Mouse (Mus musculus) neural tube, embryonic 11.5 days (tissue): ENCODE measurements around the gene Dpagt1. TPM values are rescaled to one million over a fixed set of nuclear protein-coding genes. Genes with fewer than 3 reads are reported as not detected.

Experiments
- ATAC-seq: fragments of 200-750 bp; cut with Nextera tagmentation; 2 replicates; pipeline ENCODE4 v1.8.0; 2017; ENCODE audit warnings: moderate number of reproducible peaks, mild to moderate bottlenecking, moderate TSS enrichment, moderate library complexity; ENCODE audit not compliant: insufficient read depth, low FRiP score, low TSS enrichment
- DNase-seq: peaks from one replicate; pipeline ENCODE4 v3.0.0-alpha.2; 2015; ENCODE audit warnings: low spot score
- H3K27ac ChIP-seq: fragments of 300-500 bp; sonication (generic); 2 replicates; pipeline ENCODE4 v1.5.1; 2014; ENCODE audit warnings: low read depth, mild to moderate bottlenecking, low read length
- H3K27me3 ChIP-seq: fragments of 300-500 bp; sonication (generic); 2 replicates; pipeline ENCODE4 v1.6.1; 2014; ENCODE audit warnings: mild to moderate bottlenecking, low read length, mixed read lengths; ENCODE audit not compliant: control insufficient read depth, insufficient read depth
- H3K36me3 ChIP-seq: fragments of 300-500 bp; sonication (generic); 2 replicates; pipeline ENCODE4 v1.6.1; 2014; ENCODE audit warnings: mild to moderate bottlenecking, low read length, moderate library complexity, mixed read lengths; ENCODE audit not compliant: control insufficient read depth, insufficient read depth
- H3K4me1 ChIP-seq: fragments of 300-500 bp; sonication (generic); 2 replicates; pipeline ENCODE4 v1.6.1; 2014; ENCODE audit warnings: low read length, mixed read lengths; ENCODE audit not compliant: control insufficient read depth, insufficient read depth
- H3K4me2 ChIP-seq: fragments of 300-500 bp; sonication (generic); 2 replicates; pipeline ENCODE4 v1.6.1; 2014; ENCODE audit warnings: low read depth, mild to moderate bottlenecking, moderate library complexity
- H3K4me3 ChIP-seq: fragments of 300-500 bp; sonication (generic); 2 replicates; pipeline ENCODE4 v1.5.1; 2014; ENCODE audit warnings: low read depth, low read length
- H3K9ac ChIP-seq: fragments of 300-500 bp; sonication (generic); 2 replicates; pipeline ENCODE4 v1.6.1; 2014; ENCODE audit warnings: mild to moderate bottlenecking, low read length
- H3K9me3 ChIP-seq: fragments of 300-500 bp; sonication (generic); 2 replicates; pipeline ENCODE4 v1.6.1; 2016; ENCODE audit warnings: low read length; ENCODE audit not compliant: control insufficient read depth
- WGBS: fragments of 180-500 bp; shearing (Covaris S2); extraction: QIAGEN DNeasy Blood & Tissue Kit; methylation state at CpG from one replicate; pipeline ENCODE4 v1.1.7; 2014; 5-methylcytosine and 5-hydroxymethylcytosine counted together
- polyA plus RNA-seq: library from polyadenylated mRNA; unstranded; fragments of >200 nt; fragmentation: Nextera tagmentation; extraction: Ambion mirVana; gene quantifications from 2 replicates; pipeline ENCODE4 v1.2.1, GENCODE M21; 2014

The Dpagt1 gene
- polyA plus RNA-seq, 1 experiment from 2014 or later, result 48.6 TPM

DNA sequence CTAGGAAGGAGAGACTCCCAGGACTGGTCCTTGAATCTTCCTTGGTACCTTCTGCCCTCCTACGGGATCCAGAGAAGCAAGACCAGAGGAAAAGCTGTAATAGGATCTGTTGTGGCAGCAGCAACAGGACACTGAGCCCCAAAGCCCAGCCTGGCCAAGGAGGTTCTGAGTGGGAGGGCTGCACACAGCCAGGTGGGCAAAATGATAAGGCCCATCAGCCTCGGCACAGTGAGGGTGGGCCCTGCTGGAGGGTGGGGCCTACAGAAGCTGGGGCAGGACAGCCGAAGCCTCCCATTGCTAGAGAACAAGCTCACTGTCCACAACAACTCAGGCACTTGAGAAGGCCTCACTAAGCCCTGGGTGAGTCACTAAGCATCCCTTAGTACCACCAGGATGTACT lies 16.4 kb downstream of the Dpagt1 start:
- 91% methylated on average over 3 of the region's 3 CpGs for WGBS
- H3K9ac ChIP-seq, result no peak overlapping the region
- no peak overlapping the region for H3K4me2 ChIP-seq
- H3K9me3 ChIP-seq, result no peaks in the 10 kb centered on the region
- H3K36me3 ChIP-seq, result peaks cover under 1% of the 10 kb centered on the region; the same call in 1 of the 2 replicates
- no peak overlapping the region for H3K27ac ChIP-seq
- no peak overlapping the region for H3K4me3 ChIP-seq
- no peak for DNase-seq
- ATAC-seq, result no peak
- no peaks in the 10 kb centered on the region for H3K27me3 ChIP-seq
- peaks cover 4% of the 10 kb centered on the region; the same call in 1 of the 2 replicates for H3K4me1 ChIP-seq

DNA sequence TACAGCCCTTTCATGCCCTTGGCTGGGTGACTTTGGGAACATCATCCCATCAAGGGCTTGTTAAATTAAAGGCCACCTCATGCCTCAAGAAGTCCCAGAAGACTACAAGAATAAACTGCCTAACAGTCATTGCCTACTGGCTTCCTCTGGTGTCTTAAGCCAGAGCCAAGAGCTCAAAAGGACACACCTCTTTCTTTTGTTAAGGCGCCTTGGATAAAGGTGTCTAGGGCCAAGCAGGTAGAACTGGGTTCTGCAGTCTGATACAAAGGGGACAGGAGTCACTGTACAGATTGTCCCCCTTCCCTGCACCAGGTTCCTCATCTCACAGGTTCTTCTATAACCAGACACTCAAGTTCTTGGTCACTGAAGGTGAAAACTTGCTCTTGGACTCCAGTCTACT lies 16.8 kb downstream of the Dpagt1 start:
- H3K4me1 ChIP-seq, result peaks cover 4% of the 10 kb centered on the region; the same call in 1 of the 2 replicates
- H3K36me3 ChIP-seq, result peaks cover 3% of the 10 kb centered on the region; the same call in 1 of the 2 replicates
- 90% methylated on average over 1 of the region's 1 CpGs for WGBS
- no peaks in the 10 kb centered on the region for H3K27me3 ChIP-seq
- no peak overlapping the region for H3K9ac ChIP-seq
- H3K4me2 ChIP-seq, result no peak overlapping the region
- H3K4me3 ChIP-seq, result no peak overlapping the region
- ATAC-seq (no peak), DNase-seq (no peak)
- no peak overlapping the region; the same call in 1 of the 2 replicates for H3K27ac ChIP-seq
- H3K9me3 ChIP-seq, result no peaks in the 10 kb centered on the region

DNA sequence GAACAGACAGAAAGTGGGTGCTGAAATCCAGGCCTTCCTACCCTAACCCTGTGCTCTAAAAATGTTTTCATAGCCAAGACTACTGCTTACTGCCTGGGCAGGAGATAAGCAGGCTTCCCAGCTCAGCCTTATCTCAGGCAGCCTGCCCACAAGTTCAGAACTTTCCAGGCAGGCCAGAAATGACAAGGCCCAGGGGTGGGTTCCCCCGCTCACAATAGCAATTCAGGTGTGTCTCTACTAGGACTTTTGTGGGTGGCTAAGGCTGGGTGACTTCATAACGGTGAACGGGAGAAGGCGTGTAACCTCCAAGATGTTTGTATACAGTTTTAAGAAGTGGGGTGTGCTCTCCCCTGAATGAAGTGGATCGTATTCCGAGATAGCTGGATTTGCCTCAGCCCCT lies 17.5 kb downstream of the Dpagt1 start:
- ATAC-seq, result no peak
- no peak for DNase-seq
- H3K9me3 ChIP-seq, result no peaks in the 10 kb centered on the region
- H3K9ac ChIP-seq, result peak overlapping the region; percentile 86
- H3K36me3 ChIP-seq, result peaks cover 6% of the 10 kb centered on the region
- no peaks in the 10 kb centered on the region for H3K27me3 ChIP-seq
- peak overlapping the region; percentile 98 for H3K27ac ChIP-seq
- H3K4me2 ChIP-seq, result peak overlapping the region; percentile 47
- 18% methylated on average over 6 of the region's 6 CpGs for WGBS
- peak overlapping the region; percentile 80 for H3K4me3 ChIP-seq
- peaks cover 4% of the 10 kb centered on the region; the same call in 1 of the 2 replicates for H3K4me1 ChIP-seq

DNA sequence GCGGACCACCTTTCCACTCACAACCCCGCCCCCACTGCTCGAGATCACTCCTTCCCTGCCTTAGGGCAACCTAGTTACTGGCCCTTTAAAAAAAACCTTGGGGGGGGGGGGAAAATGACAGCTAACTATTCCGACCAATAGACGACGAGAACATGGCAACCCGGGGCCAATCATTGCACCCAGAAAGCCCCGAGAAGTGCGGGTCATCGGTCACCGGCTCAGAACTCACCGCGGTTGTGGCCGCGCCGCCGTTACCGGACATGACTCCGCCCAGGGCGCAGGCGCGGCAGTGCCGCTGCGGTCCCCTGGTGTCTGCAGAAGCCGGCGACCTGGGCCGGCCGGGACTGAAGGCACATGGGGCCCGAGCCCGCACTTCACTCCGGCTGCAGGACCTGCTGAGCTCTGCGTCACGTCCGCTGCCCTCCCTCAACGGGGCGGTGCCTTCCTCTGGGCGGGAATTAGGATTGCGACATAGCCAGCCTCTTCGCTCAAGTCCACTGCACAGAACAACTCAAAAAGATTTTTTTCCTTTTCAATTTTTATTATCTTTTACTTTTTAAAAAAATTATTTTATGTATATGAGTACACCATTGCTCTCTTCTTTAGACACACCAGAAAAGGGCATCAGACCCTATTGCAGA lies 18.1 kb downstream of the Dpagt1 start, which contains the start of gene Hmbs:
Hmbs (minus strand) TSS at position 448 of the 641 bp plus-strand sequence.
- ATAC-seq (peak; percentile 96), DNase-seq (peak; percentile 90)
- under 1% methylated on average over 39 of the region's 39 CpGs for WGBS
- Histone ChIP-seq H3K4me1 (peaks cover 4% of the 10 kb centered on the region; the same call in 1 of the 2 replicates), H3K27me3 (no peaks in the 10 kb centered on the region), H3K36me3 (peaks cover 11% of the 10 kb centered on the region), H3K27ac (peak within 1 kb of the TSS; percentile 98), H3K9me3 (no peaks in the 10 kb centered on the region), H3K4me2 (peak within 1 kb of the TSS; percentile 47), H3K9ac (peak within 1 kb of the TSS; percentile 86), H3K4me3 (peak within 1 kb of the TSS; percentile 80)

DNA sequence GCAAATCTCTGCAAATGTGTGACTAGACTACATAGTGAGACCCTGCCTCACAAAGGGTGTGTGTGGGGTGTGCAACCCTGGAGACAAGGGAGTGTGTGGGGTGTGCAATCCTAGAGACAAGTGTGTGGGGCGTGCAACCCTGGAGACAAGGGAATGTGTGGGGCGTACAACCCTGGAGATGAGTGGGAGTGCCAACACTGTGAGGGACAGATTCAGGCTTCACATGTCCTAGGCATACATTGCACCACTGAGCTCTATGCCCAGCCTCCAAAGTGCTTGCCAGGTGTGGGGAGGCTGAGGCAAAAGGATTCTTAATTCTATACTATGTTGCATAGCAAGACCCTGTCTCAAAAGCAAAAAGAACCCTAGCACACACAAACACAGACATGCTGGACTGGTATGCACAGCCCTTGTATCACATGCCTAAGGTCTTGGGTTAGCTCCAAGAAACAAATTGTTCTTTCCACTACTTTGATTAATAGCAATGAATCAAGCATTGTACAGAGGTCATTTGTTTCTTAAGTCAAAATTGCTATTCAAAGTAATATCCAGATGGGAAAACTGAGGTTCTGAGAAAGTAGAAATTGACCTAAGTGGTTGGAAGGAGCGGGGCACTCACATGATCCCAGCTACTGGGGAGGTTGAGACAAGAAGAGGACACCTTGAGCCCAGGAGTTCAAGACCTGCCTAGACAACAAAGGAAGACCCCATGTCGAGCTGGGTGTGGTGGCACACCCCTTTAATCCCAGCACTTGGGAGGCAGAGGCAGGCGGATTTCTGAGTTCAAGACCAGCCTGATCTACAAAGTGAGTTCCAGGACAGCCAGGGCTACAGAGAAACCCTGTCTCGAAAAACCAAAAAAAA lies 20.0 kb downstream of the Dpagt1 start:
- Histone ChIP-seq H3K36me3 (peaks cover 12% of the 10 kb centered on the region), H3K27me3 (no peaks in the 10 kb centered on the region), H3K4me3 (no peak overlapping the region), H3K27ac (no peak overlapping the region), H3K9me3 (no peaks in the 10 kb centered on the region), H3K4me2 (no peak overlapping the region), H3K4me1 (peaks cover 4% of the 10 kb centered on the region; the same call in 1 of the 2 replicates), H3K9ac (no peak overlapping the region)
- 92% methylated on average over 6 of the region's 6 CpGs for WGBS
- ATAC-seq, result no peak
- no peak for DNase-seq

DNA sequence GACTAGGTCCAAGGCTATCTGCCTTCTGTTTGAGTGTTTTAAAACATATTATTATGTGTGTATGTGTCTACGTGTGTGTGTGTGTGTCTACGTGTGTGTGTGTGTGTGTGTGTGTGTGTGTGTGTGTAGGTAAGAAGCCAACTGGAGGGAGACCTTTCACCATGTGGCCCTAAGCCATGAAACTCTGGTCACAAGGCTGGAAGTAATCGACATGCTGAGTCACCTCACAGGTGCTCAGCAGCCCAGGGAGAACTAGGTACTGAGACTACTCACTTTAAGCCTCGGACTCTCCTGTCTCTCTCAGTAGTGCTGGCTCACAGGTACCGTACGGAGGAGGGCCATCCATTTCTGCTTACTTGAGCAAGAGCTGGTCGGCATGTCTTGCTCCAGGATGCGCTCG lies 21.3 kb downstream of the Dpagt1 start:
- no peak for DNase-seq
- Histone ChIP-seq H3K4me1 (peaks cover 4% of the 10 kb centered on the region; the same call in 1 of the 2 replicates), H3K36me3 (peaks cover 12% of the 10 kb centered on the region), H3K4me3 (no peak overlapping the region), H3K4me2 (no peak overlapping the region), H3K27me3 (no peaks in the 10 kb centered on the region), H3K9me3 (no peaks in the 10 kb centered on the region), H3K27ac (no peak overlapping the region), H3K9ac (no peak overlapping the region)
- WGBS, result 93% methylated on average over 9 of the region's 9 CpGs
- no peak for ATAC-seq

DNA sequence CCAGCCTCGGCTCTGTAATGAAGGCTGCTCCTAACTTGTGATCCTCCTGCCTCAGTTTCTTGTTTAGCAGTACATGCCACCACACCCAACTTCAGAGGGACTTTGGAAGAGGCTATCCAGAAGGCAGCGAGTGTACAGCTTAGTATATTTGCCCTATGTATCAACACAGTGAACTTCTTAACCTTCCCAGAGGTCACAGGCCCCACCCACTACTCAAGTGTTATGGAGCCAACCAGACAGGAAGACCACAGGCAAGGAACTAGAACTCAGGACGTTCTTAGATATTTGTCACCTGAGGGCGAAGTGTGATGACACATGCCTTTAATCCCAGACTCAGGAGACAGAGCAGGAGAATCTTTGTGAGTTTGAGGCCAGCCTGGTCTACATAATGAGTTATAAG lies 21.8 kb downstream of the Dpagt1 start:
- ATAC-seq (no peak), DNase-seq (no peak)
- H3K27ac ChIP-seq, result no peak overlapping the region
- H3K4me2 ChIP-seq, result no peak overlapping the region
- H3K36me3 ChIP-seq, result peaks cover 14% of the 10 kb centered on the region
- H3K4me3 ChIP-seq, result no peak overlapping the region
- no peaks in the 10 kb centered on the region for H3K9me3 ChIP-seq
- no peaks in the 10 kb centered on the region for H3K27me3 ChIP-seq
- peaks cover 4% of the 10 kb centered on the region; the same call in 1 of the 2 replicates for H3K4me1 ChIP-seq
- WGBS, result 88% methylated on average over 4 of the region's 4 CpGs
- no peak overlapping the region for H3K9ac ChIP-seq

DNA sequence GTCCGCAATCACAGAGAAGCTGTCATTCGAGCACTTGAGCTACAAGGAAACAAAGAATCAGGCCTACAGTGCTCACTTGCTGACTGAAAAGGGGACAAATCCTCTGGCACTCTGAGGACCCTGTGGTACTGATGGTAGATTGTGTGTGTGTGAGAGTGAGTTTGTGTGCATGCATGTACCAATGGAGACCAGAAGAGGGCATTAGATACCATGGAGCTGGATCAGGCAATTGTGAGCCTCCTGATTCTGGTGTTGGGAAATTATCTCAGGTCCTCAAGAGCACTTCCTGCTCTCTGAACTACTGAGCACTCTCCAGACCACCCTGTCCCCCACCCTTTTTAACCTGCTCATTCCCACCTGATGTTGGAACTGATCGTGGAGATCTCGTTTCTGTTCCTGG lies 22.7 kb downstream of the Dpagt1 start:
- H3K27me3 ChIP-seq, result no peaks in the 10 kb centered on the region
- H3K4me1 ChIP-seq, result no peaks in the 10 kb centered on the region
- H3K9ac ChIP-seq, result no peak overlapping the region
- no peak overlapping the region for H3K4me2 ChIP-seq
- DNase-seq (no peak), ATAC-seq (no peak)
- H3K27ac ChIP-seq, result no peak overlapping the region
- no peak overlapping the region for H3K4me3 ChIP-seq
- H3K9me3 ChIP-seq, result no peaks in the 10 kb centered on the region
- H3K36me3 ChIP-seq, result peaks cover 14% of the 10 kb centered on the region
- 98% methylated on average over 4 of the region's 4 CpGs for WGBS
